Mouse (Mus musculus) spleen, postnatal 14 days (tissue): Measurements from ENCODE around the gene Olfr114.

Source experiments
- DNase-seq, 2 experiments: peaks; one replicate each; pipeline ENCODE4 v3.0.0; 2021 to 2022; ENCODE audit warnings: low spot score in 2 of 2

Olfr114 gene

GRCm38 (mm10) chr17:37592643-37593042, at the start of gene Olfr114:
Gene Olfr114, minus strand, starts transcription at chr17:37592743.
- DNase-seq = no peak

GRCm38 (mm10) chr17:37627009-37627408, 34.5 kb upstream of the Olfr114 start, which contains the start of the genes Olfr115 and Olfr116:
Gene Olfr115, minus strand, starts transcription at chr17:37627109.
Gene Olfr116, minus strand, starts transcription at chr17:37627199.
- no peak for DNase-seq

GRCm38 (mm10) chr17:37577563-37577962, 15.0 kb downstream of the Olfr114 start, which contains the start of gene Olfr113:
Gene Olfr113, minus strand, starts transcription at chr17:37577663.
- no peak for DNase-seq

- DNase-seq = no peak
Measured at GRCm38 (mm10) chr17:37569351-37569750, 23.2 kb downstream of the Olfr114 start, which contains the start of gene Olfr112. Gene Olfr112, minus strand, starts transcription at chr17:37569451.

GRCm38 (mm10) chr17:37558913-37559615, 33.5 kb downstream of the Olfr114 start:
- no peak for DNase-seq

GRCm38 (mm10) chr17:37543800-37544435, 48.6 kb downstream of the Olfr114 start:
- no peak for DNase-seq

GRCm38 (mm10) chr17:37541454-37542119, 51.0 kb downstream of the Olfr114 start:
- DNase-seq = no peak
